Mouse (Mus musculus) retina, adult 2 months (tissue): ENCODE measurements at regions not wholly inside any gene's neighbourhood (a gene's known extent, or its start where the extent isn't known, plus 50 kb on each side); places are given as distances from the start of the nearest gene placed in this dataset.
"Not testable (repeated sequence)": the region's sequence is repeated elsewhere in the genome, so short reads cannot be mapped to it uniquely, and the experiment has no call there.

Experiments used
- DNase-seq: peaks from one replicate; pipeline ENCODE4 v3.0.0-alpha.2; 2012; ENCODE audit warnings: low read depth, low spot score

GRCm38 (mm10) chr10:27761402-27761801, 141.8 kb upstream of the Lama2 start:
- peak; percentile 13 for DNase-seq

DNA sequence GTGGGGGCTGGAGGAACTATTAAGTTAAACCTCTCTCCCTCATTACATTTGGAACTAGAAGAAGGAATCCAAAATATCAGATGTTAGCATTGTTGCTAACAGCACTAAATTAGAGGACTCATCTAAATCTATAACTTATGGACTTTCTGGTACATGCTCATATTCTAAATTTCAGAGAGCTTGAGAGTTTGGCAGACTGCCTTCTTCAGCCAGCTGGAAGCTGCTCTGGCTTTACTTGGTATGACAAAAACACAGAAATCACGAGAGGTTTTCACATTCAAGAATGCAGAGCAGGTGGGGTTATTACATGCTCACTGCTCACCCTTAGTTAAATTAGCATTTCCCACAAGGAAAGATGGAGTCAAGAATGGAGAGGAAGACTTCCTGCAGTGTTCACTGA, 182.8 kb upstream of the Lama2 start:
- no peak for DNase-seq

DNA sequence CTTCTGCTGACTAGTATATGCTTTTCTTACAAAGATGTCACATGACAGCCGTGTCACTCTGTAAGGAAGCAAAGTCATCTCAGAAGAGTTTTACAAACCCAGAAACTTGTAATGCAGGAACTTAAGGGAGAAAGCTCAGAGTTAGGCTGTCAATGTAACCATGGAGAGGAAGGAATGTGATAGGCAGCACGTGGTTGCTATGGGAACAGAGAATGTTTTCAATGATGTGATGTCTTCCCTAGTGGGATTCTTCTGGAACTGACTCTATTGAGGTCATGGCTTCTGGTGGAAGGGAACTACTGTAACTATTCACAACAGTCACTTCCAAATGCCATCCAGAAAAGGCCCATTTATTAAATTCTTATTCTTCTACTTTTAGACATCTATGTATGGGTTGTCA, 190.0 kb upstream of the Lama2 start:
- DNase-seq, result no peak

DNA sequence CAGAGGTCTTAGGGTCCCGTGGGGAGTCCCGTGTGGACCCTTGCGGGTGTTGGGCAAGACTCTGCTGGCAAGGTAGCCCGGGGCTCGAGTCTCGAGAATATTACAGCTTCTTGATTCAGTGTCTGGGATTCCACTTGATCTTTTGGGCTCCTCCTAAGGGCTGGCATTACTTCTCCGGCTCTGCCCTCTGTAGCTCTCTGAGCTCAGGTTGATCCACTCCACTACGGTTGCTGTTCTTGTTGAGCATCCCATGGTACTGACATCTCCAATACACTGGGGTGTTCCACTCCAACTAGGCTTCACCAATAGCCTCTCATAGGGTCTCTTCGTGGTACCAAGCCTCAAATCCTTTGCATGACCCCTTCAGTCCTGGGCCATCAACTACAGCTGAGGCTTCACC, 206.1 kb upstream of the Lama2 start:
- DNase-seq, result not testable (repeated sequence)

DNA sequence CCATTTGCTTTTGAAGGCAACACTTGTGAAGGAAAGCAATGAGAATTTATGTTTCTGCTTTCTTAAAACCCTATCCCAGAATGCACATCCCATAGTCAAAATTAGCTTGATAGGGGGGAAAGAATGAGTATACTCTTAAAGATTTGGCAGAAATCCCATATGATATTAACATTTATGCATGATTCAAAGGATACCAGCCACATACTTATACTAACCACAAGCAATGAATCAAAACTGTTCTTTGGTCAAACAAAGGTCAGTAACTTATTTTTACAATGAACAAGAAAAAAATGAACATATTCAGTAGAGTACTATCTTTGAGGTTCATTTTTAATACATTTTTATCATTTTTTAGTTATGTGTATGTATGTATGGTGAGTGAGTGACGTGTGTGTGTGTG, 208.8 kb upstream of the Lama2 start:
- no peak for DNase-seq

DNA sequence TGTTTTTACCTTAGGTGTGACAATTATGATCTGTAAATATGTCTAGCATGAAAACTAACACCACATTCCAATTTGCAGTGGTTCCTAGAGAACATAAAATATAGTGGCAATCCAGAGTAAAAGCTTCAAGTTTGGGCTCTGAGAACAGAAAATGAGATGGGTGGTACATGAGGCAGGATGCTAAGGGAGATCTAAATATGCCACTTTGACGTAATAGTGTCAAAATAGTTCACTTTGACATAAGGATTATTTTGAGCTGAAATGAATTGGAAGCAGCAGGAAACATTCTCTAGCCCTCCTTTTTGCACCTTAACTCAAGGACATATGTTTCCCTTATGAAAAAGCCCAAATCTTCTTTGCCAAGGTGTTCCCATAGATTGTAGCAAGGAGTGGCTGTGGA, 219.1 kb upstream of the Lama2 start:
- DNase-seq, result no peak

DNA sequence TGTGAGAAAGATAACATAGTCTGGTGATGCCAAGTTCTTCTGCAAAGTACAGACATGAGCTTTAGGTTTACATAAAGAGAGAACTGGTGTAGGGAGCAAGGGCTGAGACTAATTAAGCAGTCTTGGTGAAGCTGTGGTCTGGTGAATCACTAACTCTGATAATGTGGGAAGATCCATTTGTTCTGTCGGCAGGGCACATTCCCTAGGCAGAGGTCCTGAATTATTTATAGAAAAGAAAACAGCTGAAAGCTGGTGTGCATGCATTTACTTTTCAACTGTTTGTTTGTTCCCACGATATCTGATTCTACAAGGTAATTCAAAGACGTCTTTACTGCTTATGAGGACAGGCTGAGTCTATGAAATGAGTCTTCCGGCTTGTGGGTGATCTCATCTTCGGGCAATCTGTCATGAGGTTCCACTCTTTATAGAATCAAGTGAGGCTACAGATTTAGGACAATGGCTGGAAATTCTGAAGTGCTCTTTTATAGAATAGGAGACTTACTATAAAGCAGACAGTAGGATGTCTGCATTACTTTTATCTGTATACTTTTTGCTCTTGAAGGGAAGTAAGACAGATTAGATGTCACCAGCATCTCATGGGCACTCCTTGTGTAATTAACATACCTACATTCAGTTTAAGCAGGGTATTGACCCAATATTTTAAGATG, 221.6 kb upstream of the Lama2 start:
- DNase-seq, result no peak

DNA sequence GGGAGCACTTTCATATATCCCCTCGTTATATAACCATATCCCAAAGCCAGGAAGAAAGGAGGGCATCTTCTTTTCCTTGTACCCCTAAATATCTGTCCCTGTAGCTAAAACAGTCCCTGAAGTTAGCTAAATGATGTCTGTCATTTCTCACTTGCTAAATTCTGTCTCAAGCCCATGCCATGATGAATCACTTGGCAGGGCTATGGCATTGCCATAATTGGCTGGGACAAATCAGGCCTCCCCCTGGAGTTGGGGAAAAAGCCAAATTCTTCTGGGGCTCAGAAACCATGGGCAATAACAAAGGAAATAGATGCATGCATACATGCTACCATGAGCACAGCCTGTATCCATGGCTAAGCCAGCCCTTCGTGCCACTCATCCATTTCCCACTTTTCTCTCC, 223.5 kb upstream of the Lama2 start:
- DNase-seq, result no peak

DNA sequence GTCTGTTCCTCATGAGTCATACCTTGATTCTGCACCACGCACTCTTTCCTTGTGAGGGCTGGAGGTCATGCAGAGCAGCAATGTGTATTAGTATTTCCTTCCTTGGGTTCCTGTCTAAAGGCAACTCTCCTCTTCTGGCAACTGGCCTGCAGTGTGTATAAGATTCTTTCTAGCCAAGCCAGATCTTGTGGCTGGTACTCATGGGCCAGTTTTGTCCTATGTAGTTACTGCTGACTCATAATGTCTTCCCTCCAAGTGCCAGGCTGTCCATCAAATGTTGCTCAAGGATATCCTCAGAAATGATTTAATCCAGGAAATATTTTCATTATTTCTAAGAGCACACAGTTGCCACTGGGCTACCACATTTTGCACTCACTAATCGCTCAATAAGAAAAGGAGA, 211.0 kb upstream of the Ptprk start:
- no peak for DNase-seq

DNA sequence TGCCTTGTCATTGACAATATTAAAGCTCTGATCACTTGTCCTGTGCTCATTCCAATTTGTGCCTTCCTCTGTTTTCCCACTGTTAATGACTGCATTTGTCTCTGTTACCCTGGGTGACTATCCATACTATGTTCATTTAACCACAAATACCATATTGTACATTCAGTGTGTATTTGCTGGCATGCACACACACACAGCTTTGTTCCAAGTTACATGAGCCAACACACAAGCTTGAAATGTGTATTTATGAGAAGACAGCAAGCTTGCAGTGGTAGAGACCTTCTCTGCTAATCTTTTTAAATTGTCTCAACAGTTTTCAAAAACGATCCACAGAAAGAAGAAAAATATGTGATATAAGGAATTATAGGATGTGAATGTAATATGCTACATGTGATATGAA, 193.8 kb upstream of the Ptprk start:
- no peak for DNase-seq

- no peak for DNase-seq
Measured at GRCm38 (mm10) chr10:27891778-27892512, 182.7 kb upstream of the Ptprk start.

DNA sequence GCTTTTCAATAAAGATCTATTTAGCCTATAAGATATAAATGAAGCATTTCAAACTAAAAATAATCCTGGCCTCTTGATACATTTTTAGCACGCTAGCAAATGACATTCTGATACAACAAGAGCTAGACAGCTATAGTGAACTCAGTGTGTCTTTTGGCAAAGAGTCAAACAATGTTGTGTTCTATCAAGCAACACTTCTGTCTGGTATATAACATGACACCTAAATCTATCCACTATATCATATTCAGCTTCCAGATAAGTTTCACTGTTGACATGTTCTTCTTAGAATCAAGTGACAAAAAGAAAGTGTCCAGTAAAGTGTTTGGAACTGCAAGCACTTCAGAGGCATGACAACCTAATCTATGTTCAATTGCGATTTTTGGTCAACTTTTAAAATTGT, 158.2 kb upstream of the Ptprk start:
- no peak for DNase-seq

DNA sequence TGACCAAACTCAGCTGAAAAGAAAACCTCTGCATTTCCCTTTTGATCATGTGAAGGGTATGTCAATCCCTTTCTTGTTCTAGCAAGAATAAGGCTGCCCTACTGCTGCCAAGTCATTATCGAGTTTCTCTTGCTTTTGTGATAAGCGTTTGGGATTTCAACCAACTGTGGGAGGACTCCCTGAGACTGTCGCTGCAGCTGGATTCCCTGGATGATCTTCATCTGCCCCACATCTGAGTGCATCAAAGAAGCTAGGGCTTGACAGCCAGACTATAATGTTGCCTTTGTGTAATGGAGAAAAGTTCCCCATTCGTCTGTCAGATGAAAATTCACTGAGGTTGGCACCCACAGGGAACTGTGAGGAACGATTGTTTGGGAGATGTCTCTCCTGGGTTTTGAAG, 147.4 kb upstream of the Ptprk start:
- DNase-seq, result no peak

GRCm38 (mm10) chr10:27942136-27942535, 132.5 kb upstream of the Ptprk start:
- DNase-seq, result no peak

- no peak for DNase-seq
Measured at GRCm38 (mm10) chr10:27949127-27949526, 125.5 kb upstream of the Ptprk start.

GRCm38 (mm10) chr10:27968202-27968601, 106.4 kb upstream of the Ptprk start:
- no peak for DNase-seq

GRCm38 (mm10) chr10:27984047-27984446, 90.6 kb upstream of the Ptprk start:
- no peak for DNase-seq

- no peak for DNase-seq
Measured at GRCm38 (mm10) chr10:27985068-27985467, 89.6 kb upstream of the Ptprk start.

- no peak for DNase-seq
Measured at GRCm38 (mm10) chr10:27987026-27987425, 87.6 kb upstream of the Ptprk start.

DNA sequence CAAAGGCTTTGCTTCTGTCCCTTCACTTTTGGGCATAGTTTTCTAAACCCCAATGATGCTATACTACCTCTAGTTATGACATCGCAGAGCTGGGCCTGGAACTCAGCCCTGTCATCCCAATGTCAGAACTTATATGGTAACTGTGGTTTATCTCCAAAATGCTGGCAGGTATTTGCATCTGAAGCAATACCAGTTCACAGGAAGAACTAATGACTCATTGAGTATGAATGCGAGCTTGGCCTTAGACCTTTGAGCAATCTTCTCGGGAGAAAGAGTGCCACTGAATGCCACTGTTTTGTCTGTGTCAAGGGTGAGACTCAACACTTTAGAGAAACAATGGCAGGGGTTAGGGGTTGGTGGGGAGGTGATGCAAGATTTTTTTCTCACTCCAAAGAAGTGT, 86.6 kb upstream of the Ptprk start:
- no peak for DNase-seq

GRCm38 (mm10) chr10:27990359-27991056, 84.1 kb upstream of the Ptprk start:
- DNase-seq, result no peak

GRCm38 (mm10) chr10:27991057-27991365, 83.6 kb upstream of the Ptprk start:
- no peak for DNase-seq

DNA sequence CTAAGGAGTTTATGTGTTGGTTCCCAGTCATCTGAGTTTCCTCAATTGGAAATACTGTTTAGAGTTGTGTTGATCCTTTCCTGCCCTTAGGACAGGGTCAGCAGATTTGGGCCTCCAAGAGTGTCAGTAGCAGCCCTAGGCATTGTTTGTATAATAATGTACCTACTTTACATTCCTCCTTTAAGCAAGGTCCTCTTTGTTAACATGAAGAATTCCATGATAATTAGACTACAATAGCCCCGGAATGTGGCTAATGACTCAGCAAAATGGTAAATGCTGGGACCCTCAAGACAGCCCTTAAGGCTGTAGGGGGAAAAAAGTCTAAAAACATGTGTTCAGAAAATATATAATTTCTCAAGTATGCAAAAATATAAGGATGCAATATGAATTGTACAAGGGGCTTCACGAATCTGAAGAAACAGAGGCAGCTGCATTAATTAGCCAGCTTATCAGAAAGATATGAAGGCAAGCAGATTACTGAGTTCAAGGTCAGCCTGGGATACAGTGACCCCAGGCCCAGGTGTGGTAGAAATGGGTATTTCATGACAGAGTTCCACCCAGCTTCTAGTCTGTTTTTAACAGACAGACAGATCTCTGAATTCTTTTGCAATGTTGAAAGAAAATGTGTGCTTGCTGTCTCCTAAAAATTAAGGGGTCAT, 80.1 kb upstream of the Ptprk start:
- no peak for DNase-seq
